Mouse (Mus musculus): ENCODE results near the gene Gm45837. TPM values are rescaled to one million over a fixed set of nuclear protein-coding genes. Genes with fewer than 3 reads are reported as not detected.

The Gm45837 gene
- total RNA-seq, 2 experiments from 2014 or later = not detected

GRCm38 (mm10) chr7:101427736-101428135, 17.1 kb downstream of the Gm45837 start:
- peak in 1 of 2 experiments; percentile 43 for DNase-seq
- intact Hi-C loops (cut with DNase I) = loop anchor here (5.0 kb wide), 1 partner anchor 115 kb away; no protein-coding TSS in a partner anchor

- DNase-seq = no peak
- intact Hi-C loops (cut with DNase I) = no loop called here
These were observed 24.4 kb downstream of the Gm45837 start for GRCm38 (mm10) chr7:101435038-101435437.

- no peak for DNase-seq
- intact Hi-C loops (cut with DNase I) = no loop called here
These were observed 27.2 kb downstream of the Gm45837 start for GRCm38 (mm10) chr7:101437876-101438275.

- no peak for DNase-seq
- intact Hi-C loops (cut with DNase I) = no loop called here
These were observed 32.4 kb downstream of the Gm45837 start for GRCm38 (mm10) chr7:101443093-101443492.

GRCm38 (mm10) chr7:101444211-101444610, 33.5 kb downstream of the Gm45837 start:
- intact Hi-C loops (cut with DNase I) = no loop called here
- DNase-seq = no peak

GRCm38 (mm10) chr7:101449855-101450254, 39.2 kb downstream of the Gm45837 start:
- intact Hi-C loops (cut with DNase I) = loop anchor here (1.0 kb wide), 2 partner anchors 53 to 91 kb away; no protein-coding TSS in a partner anchor

GRCm38 (mm10) chr7:101450422-101451401, 40.0 kb downstream of the Gm45837 start:
- peak; percentile 94 to 96 for DNase-seq
- intact Hi-C loops (cut with DNase I) = loop anchor here (1.0 kb wide), 2 partner anchors 53 to 91 kb away; no protein-coding TSS in a partner anchor

More at GRCm38 (mm10) chr7:101449855-101450254, 39.2 kb downstream of the Gm45837 start:
- no peak for DNase-seq

GRCm38 (mm10) chr7:101452669-101453068, 42.0 kb downstream of the Gm45837 start:
- intact Hi-C loops (cut with DNase I) = loop anchor here (2.0 kb wide), 1 partner anchor 20 kb away; no protein-coding TSS in a partner anchor
- no peak for DNase-seq

GRCm38 (mm10) chr7:101453296-101453695, 42.6 kb downstream of the Gm45837 start:
- no peak for DNase-seq
- intact Hi-C loops (cut with DNase I) = loop anchor here (2.0 kb wide), 1 partner anchor 20 kb away; no protein-coding TSS in a partner anchor

GRCm38 (mm10) chr7:101453725-101454124, 43.0 kb downstream of the Gm45837 start:
- intact Hi-C loops (cut with DNase I) = loop anchor here (2.0 kb wide), 1 partner anchor 19 kb away; no protein-coding TSS in a partner anchor
- peak; percentile 55 to 57 for DNase-seq

- DNase-seq = peak in 1 of 2 experiments; percentile 16
- intact Hi-C loops (cut with DNase I) = no loop called here
These were observed 43.8 kb downstream of the Gm45837 start for GRCm38 (mm10) chr7:101454479-101454878.

GRCm38 (mm10) chr7:101455141-101455540, 44.5 kb downstream of the Gm45837 start:
- peak in 1 of 2 experiments; percentile 14 for DNase-seq
- intact Hi-C loops (cut with DNase I) = no loop called here

GRCm38 (mm10) chr7:101456318-101456717, 45.6 kb downstream of the Gm45837 start:
- intact Hi-C loops (cut with DNase I) = no loop called here
- DNase-seq = peak in 1 of 2 experiments; percentile 7

- DNase-seq = peak in 1 of 2 experiments; percentile 33
These were observed 46.1 kb downstream of the Gm45837 start for GRCm38 (mm10) chr7:101456789-101457188.

GRCm38 (mm10) chr7:101457283-101457682, 46.6 kb downstream of the Gm45837 start:
- intact Hi-C loops (cut with DNase I) = no loop called here
- no peak for DNase-seq

More at GRCm38 (mm10) chr7:101456789-101457188, 46.1 kb downstream of the Gm45837 start:
- intact Hi-C loops (cut with DNase I) = no loop called here

GRCm38 (mm10) chr7:101457801-101458200, 47.1 kb downstream of the Gm45837 start:
- DNase-seq = peak; percentile 43 to 50
- intact Hi-C loops (cut with DNase I) = no loop called here

GRCm38 (mm10) chr7:101458278-101458781, 47.6 kb downstream of the Gm45837 start:
- intact Hi-C loops (cut with DNase I) = no loop called here
- no peak for DNase-seq

GRCm38 (mm10) chr7:101459305-101459813, 48.7 kb downstream of the Gm45837 start:
- intact Hi-C loops (cut with DNase I) = no loop called here
- no peak for DNase-seq

- no peak for DNase-seq
- intact Hi-C loops (cut with DNase I) = loop anchor here (2.0 kb wide), 1 partner anchor 21 kb away; no protein-coding TSS in a partner anchor
These were observed 49.4 kb downstream of the Gm45837 start for GRCm38 (mm10) chr7:101459923-101460607.

GRCm38 (mm10) chr7:101460608-101460957, 49.9 kb downstream of the Gm45837 start:
- peak in 1 of 2 experiments; percentile 70 for DNase-seq
- intact Hi-C loops (cut with DNase I) = loop anchor here (2.0 kb wide), 1 partner anchor 20 kb away; no protein-coding TSS in a partner anchor

All from heart, postnatal 36 days (tissue).